Mouse (Mus musculus) bone marrow macrophage, adult 2 months (primary cell): ENCODE measurements around the gene Vamp4.

Source experiments
- CTCF ChIP-seq: IDR thresholded peaks from 2 replicates; pipeline ENCODE4 v1.5.1; 2012; ENCODE audit warnings: low read depth, mild to moderate bottlenecking, low read length, moderate library complexity
- POLR2A ChIP-seq: IDR thresholded peaks from 2 replicates; pipeline ENCODE4 v1.6.1; 2012; ENCODE audit warnings: mild to moderate bottlenecking, low read depth, low read length, borderline replicate concordance

- TF ChIP-seq CTCF, result peak; percentile 36; the same call in 1 of the 2 replicates
- no peak for TF ChIP-seq POLR2A
Observed at GRCm38 (mm10) chr1:162646083-162646686, 75.9 kb downstream of the Vamp4 start.
